Mouse (Mus musculus) heart, embryonic 14.5 days (tissue): ENCODE data around the gene Bcl2l12. TPM values are rescaled to one million over a fixed set of nuclear protein-coding genes. Genes with fewer than 3 reads are reported as not detected.
"Not testable (repeated sequence)": the region's sequence is repeated elsewhere in the genome, so short reads cannot be mapped to it uniquely, and the experiment has no call there.

ENCODE experiments used
- ATAC-seq: fragments of 200-750 bp; cut with Nextera tagmentation; 2 replicates; pipeline ENCODE4 v1.8.0; 2017; ENCODE audit warnings: low read depth, moderate TSS enrichment; ENCODE audit not compliant: insufficient number of reproducible peaks, insufficient read depth, low FRiP score
- H3K27ac ChIP-seq, 2 experiments: fragments of 200-500 bp in 1 of 2; fragments of 300-500 bp in 1 of 2; sonication (generic) in 1 of 2; replicated peaks in 1 of 2; 2 replicates each; pipeline ENCODE4 v1.5.1; 2012 to 2014; ENCODE audit warnings: low read depth in 2 of 2, low read length in 2 of 2, control low read depth in 1 of 2, mild to moderate bottlenecking in 1 of 2, mixed read lengths in 1 of 2; ENCODE audit not compliant: control insufficient read depth in 1 of 2, insufficient read depth in 1 of 2
- H3K27me3 ChIP-seq: fragments of 300-500 bp; sonication (generic); 2 replicates; pipeline ENCODE4 v1.6.1; 2014; ENCODE audit warnings: mild to moderate bottlenecking, low read length, control low read depth; ENCODE audit not compliant: control insufficient read depth, insufficient read depth
- H3K36me3 ChIP-seq: fragments of 300-500 bp; sonication (generic); 2 replicates; pipeline ENCODE4 v1.6.1; 2014; ENCODE audit warnings: mild to moderate bottlenecking, control low read depth, low read length, mixed read lengths; ENCODE audit not compliant: control insufficient read depth, insufficient read depth
- H3K4me1 ChIP-seq, 2 experiments: fragments of 200-500 bp in 1 of 2; fragments of 300-500 bp in 1 of 2; sonication (generic) in 1 of 2; 2 replicates each; pipeline ENCODE4 v1.6.1; 2012 to 2014; ENCODE audit warnings: low read length in 2 of 2, control low read depth in 1 of 2, mixed read lengths in 1 of 2; ENCODE audit not compliant: control insufficient read depth in 2 of 2, insufficient read depth in 2 of 2
- H3K4me2 ChIP-seq: fragments of 300-500 bp; sonication (generic); 2 replicates; pipeline ENCODE4 v1.6.1; 2014; ENCODE audit warnings: mild to moderate bottlenecking, low read length
- H3K4me3 ChIP-seq, 2 experiments: fragments of 200-500 bp in 1 of 2; fragments of 300-500 bp in 1 of 2; sonication (generic) in 1 of 2; 2 replicates each; pipeline ENCODE4 v1.5.1; 2012 to 2014; ENCODE audit warnings: low read length in 2 of 2, mild to moderate bottlenecking in 2 of 2, control low read depth in 1 of 2, low read depth in 1 of 2, moderate library complexity in 1 of 2; ENCODE audit not compliant: control insufficient read depth in 1 of 2, insufficient read depth in 1 of 2
- H3K9ac ChIP-seq: fragments of 300-500 bp; sonication (generic); 2 replicates; pipeline ENCODE4 v1.6.1; 2014; ENCODE audit warnings: mild to moderate bottlenecking, low read length
- H3K9me3 ChIP-seq: fragments of 300-500 bp; sonication (generic); 2 replicates; pipeline ENCODE4 v1.6.1; 2016; ENCODE audit warnings: low read length, control low read depth; ENCODE audit not compliant: control insufficient read depth
- WGBS: fragments of 180-500 bp; shearing (Covaris S2); extraction: QIAGEN DNeasy Blood & Tissue Kit; methylation state at CpG from one replicate; pipeline ENCODE4 v1.1.7; 2014; 5-methylcytosine and 5-hydroxymethylcytosine counted together
- polyA plus RNA-seq: library from polyadenylated mRNA; unstranded; fragments of >200 nt; fragmentation: Nextera tagmentation; extraction: Ambion mirVana; gene quantifications from 2 replicates; pipeline ENCODE4 v1.2.1, GENCODE M21; 2014

The Bcl2l12 gene
- polyA plus RNA-seq, 1 experiment from 2014 or later: 35.4 TPM

GRCm38 (mm10) chr7:45026256-45026655 is 27.7 kb upstream of the Bcl2l12 start:
- Histone ChIP-seq H3K27me3 (no peaks in the 10 kb centered on the region), H3K4me1 (no peaks in the 10 kb centered on the region), H3K9ac (no peak overlapping the region), H3K27ac (no peak overlapping the region), H3K4me3 (no peak overlapping the region), H3K4me2 (no peak overlapping the region), H3K9me3 (no peaks in the 10 kb centered on the region), H3K36me3 (peaks cover 54% of the 10 kb centered on the region)
- no peak for ATAC-seq
- 74% methylated on average over 2 of the region's 2 CpGs for WGBS

DNA sequence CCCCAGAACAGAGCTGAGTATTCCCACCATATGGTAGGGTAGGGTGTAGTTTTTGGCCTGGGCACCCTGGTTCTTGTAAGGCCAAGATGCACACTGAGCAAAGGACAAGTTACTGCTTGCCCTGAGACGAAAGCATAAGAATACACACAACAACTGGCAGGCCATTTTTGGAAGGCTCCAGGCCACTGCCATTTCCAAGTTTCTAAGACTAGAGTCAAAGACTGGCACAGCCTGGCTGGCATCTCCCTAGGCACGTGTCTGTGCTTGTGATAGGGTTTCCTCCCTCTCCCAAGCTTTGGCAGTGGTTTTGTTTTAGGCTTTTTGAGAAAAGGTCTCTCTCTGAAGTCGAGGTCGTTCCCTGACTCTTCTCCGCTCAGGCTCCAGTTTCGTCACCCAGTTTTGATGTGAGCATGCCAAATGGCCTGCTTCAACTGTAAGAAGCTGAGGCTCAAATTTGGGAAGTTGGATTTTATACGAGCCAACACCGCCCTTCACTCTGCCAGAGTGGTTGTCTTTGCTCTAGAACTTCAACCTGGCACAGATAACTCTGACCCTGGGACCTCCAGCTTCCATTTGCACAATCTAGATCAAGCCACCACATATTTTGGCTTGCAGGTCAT is 27.2 kb upstream of the Bcl2l12 start:
- no peak overlapping the region for H3K4me2 ChIP-seq
- no peaks in the 10 kb centered on the region for H3K9me3 ChIP-seq
- WGBS: 70% methylated on average over 8 of the region's 8 CpGs
- H3K27ac ChIP-seq: 0 out of 4 replicates have a peak overlapping the region, but pooled peaks of 1 of the 2 experiments have one; percentile 24
- no peaks in the 10 kb centered on the region for H3K4me1 ChIP-seq
- no peak for ATAC-seq
- H3K27me3 ChIP-seq: no peaks in the 10 kb centered on the region
- peaks cover 51% of the 10 kb centered on the region for H3K36me3 ChIP-seq
- H3K9ac ChIP-seq: no peak overlapping the region
- H3K4me3 ChIP-seq: no peak overlapping the region

DNA sequence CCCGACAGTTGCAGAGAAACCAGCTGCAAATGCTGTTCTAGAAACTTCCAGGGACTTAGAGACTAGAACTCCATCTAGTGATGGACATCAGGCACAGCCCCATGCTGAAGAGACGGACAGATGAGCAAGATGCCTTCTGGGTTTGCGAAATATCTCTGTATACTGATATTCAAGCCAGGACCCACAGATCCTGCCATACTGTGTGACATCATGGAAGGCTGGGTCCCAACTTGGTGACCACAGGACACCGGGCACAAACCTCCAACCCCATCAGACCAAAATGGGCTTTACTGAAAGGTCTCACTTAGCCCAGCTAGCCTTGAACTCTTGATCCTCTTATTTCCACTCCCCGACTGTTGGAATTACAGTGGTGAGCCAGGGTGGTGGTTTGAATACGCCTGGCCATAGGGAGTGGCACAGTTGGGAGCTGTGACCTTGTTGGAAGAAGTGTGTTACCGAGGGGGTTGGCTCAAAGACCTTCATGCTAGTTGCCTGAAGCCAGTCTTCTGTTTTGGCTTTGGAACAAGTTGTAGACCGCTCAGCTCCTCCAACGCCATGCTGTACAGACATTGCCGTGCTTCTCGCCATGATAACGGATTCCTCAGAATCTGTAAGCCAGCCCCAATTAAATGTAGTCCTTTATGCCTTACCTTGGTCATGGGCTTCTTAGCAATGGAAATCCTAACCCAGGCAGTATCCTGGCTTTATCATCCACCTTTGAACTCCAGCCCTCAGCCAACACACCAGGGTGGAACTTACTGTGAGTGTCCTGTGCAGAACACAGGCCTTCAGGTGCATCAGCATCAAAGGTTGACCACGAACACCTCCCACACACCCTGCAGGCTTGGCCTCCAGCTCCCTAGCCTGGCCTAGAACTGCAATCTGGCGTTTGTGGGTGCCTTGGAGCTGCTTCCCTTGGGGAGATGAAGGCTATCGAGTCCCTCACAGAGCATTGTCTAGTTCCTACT is 26.1 kb upstream of the Bcl2l12 start:
- Histone ChIP-seq H3K27me3 (no peaks in the 10 kb centered on the region), H3K4me3 (no peak overlapping the region), H3K4me1 (no peaks in the 10 kb centered on the region), H3K9me3 (no peaks in the 10 kb centered on the region), H3K9ac (no peak overlapping the region), H3K36me3 (peaks cover 44% of the 10 kb centered on the region), H3K4me2 (no peak overlapping the region), H3K27ac (no peak overlapping the region)
- ATAC-seq: no peak
- 83% methylated on average over 15 of the region's 15 CpGs for WGBS

DNA sequence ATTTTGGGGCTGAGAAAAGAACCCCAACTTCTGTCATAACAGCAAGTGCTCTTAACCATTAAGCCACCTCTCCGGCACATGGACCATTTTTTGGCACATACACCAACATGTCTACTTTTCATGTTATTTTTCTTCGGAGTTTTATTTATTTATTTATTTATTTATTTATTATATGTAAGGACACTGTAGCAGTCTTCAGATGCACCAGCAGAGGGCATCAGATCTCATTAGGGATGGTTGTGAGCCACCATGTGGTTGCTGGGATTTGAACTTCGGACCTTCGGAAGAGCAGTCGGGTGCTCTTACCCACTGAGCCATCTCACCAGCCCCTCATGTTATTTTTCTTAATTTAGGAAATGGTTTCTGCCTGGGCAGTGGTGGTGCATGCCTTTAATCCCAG is 25.2 kb upstream of the Bcl2l12 start:
- 79% methylated on average over 5 of the region's 5 CpGs for WGBS
- H3K27ac ChIP-seq, H3K27me3 ChIP-seq, H3K4me3 ChIP-seq, H3K4me2 ChIP-seq, H3K9me3 ChIP-seq, H3K4me1 ChIP-seq, ATAC-seq, H3K9ac ChIP-seq: not testable (repeated sequence)
- peaks cover 36% of the 10 kb centered on the region for H3K36me3 ChIP-seq

GRCm38 (mm10) chr7:45020225-45020624 is 21.7 kb upstream of the Bcl2l12 start:
- ATAC-seq: no peak
- no peaks in the 10 kb centered on the region for H3K27me3 ChIP-seq
- no peak overlapping the region for H3K9ac ChIP-seq
- 68% methylated on average over 9 of the region's 9 CpGs for WGBS
- no peak overlapping the region for H3K4me2 ChIP-seq
- H3K4me3 ChIP-seq: no peak overlapping the region
- peaks cover 14% of the 10 kb centered on the region for H3K36me3 ChIP-seq
- H3K4me1 ChIP-seq: peaks cover 6 to 8% of the 10 kb centered on the region in 2 experiments; a peak in 3 of 4 replicates
- H3K9me3 ChIP-seq: no peaks in the 10 kb centered on the region
- no peak overlapping the region for H3K27ac ChIP-seq

DNA sequence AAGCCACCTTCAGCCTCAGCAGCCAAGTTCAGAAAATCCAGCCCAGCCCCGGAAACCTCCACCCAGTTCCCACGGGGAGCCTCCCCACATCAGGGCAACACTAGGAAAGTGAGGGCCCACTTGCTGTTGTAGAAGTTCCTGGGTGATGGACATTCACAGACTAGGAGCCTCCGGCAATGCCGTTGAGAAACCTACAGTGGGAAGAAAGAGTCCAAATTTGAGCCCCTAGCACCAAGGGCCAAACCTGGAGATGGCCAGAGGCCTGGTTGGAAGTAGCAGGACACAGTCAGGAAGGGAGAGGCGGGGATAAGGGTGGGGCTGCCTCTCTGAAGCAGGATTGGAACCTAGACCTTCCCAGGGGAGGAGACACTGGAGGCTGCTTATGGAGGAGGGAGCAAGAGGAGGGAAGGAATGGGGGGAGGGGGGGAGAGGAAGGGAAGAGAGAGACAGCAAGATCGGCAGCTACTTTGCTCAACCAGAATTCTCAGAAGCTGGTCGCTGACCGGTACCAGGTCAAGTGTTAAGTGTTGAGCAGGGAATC is 20.6 kb upstream of the Bcl2l12 start:
- Histone ChIP-seq H3K9ac (peak overlapping the region; percentile 87), H3K4me2 (peak overlapping the region; percentile 88), H3K36me3 (peaks cover 14% of the 10 kb centered on the region), H3K4me1 (peaks cover 6 to 16% of the 10 kb centered on the region in 2 experiments; a peak in 3 of 4 replicates), H3K9me3 (no peaks in the 10 kb centered on the region), H3K4me3 (peak overlapping the region; percentile 50 to 88), H3K27ac (peak overlapping the region; percentile 46 to 100), H3K27me3 (no peaks in the 10 kb centered on the region)
- WGBS: 24% methylated on average over 8 of the region's 8 CpGs
- ATAC-seq: no peak

- Histone ChIP-seq H3K27me3 (no peaks in the 10 kb centered on the region), H3K4me3 (peak within 1 kb of the TSS; percentile 50 to 88), H3K36me3 (peaks cover 30% of the 10 kb centered on the region), H3K9ac (peak within 1 kb of the TSS; percentile 87), H3K4me1 (peaks cover 6 to 16% of the 10 kb centered on the region in 2 experiments; a peak in 3 of 4 replicates), H3K9me3 (no peaks in the 10 kb centered on the region), H3K4me2 (peak within 1 kb of the TSS; percentile 88), H3K27ac (peak within 1 kb of the TSS; percentile 99 to 100)
- peak; percentile 89 for ATAC-seq
- WGBS: under 1% methylated on average over 36 of the region's 36 CpGs
Observed at GRCm38 (mm10) chr7:45017242-45018061, 18.9 kb upstream of the Bcl2l12 start, which contains the start of gene Rras. Gene Rras (plus strand): TSS chr7:45017961.
